Mouse (Mus musculus) embryonic facial prominence, embryonic 10.5 days (tissue): ENCODE data around the gene Capn8. TPM values are rescaled to one million over a fixed set of nuclear protein-coding genes. Genes with fewer than 3 reads are reported as not detected.

Experiments used
- DNase-seq: peaks from one replicate; pipeline ENCODE4 v3.0.0-alpha.2; 2017; ENCODE audit warnings: low spot score
- H3K27ac ChIP-seq: fragments of 300-500 bp; sonication (generic); replicated peaks from 2 replicates; pipeline ENCODE4 v1.5.1; 2016; ENCODE audit warnings: mild to moderate bottlenecking
- H3K27me3 ChIP-seq: fragments of 300-500 bp; sonication (generic); replicated peaks from 2 replicates; pipeline ENCODE4 v1.6.1; 2016; ENCODE audit warnings: low read depth, mild to moderate bottlenecking; ENCODE audit not compliant: poor library complexity, severe bottlenecking
- H3K36me3 ChIP-seq: fragments of 300-500 bp; sonication (generic); replicated peaks from 2 replicates; pipeline ENCODE4 v1.6.1; 2016; ENCODE audit warnings: mild to moderate bottlenecking, moderate library complexity
- H3K4me1 ChIP-seq: fragments of 300-500 bp; sonication (generic); 2 replicates; pipeline ENCODE4 v1.6.1; 2016
- H3K4me3 ChIP-seq: fragments of 300-500 bp; sonication (generic); 2 replicates; pipeline ENCODE4 v1.5.1; 2016; ENCODE audit warnings: mild to moderate bottlenecking, moderate library complexity
- H3K9me3 ChIP-seq: fragments of 300-500 bp; sonication (generic); 2 replicates; pipeline ENCODE4 v1.6.1; 2016; ENCODE audit warnings: mild to moderate bottlenecking
- WGBS: fragments of 180-500 bp; shearing (Covaris S2); methylation state at CpG from one replicate; pipeline ENCODE4 v1.1.7; 2016; 5-methylcytosine and 5-hydroxymethylcytosine counted together
- polyA plus RNA-seq: library from polyadenylated mRNA; unstranded; fragments of >200 nt; fragmentation: Nextera tagmentation; extraction: Ambion mirVana; gene quantifications from 2 replicates; pipeline ENCODE4 v1.2.1, GENCODE M21; 2016

The Capn8 gene
- polyA plus RNA-seq, 1 experiment from 2014 or later: not detected

DNA sequence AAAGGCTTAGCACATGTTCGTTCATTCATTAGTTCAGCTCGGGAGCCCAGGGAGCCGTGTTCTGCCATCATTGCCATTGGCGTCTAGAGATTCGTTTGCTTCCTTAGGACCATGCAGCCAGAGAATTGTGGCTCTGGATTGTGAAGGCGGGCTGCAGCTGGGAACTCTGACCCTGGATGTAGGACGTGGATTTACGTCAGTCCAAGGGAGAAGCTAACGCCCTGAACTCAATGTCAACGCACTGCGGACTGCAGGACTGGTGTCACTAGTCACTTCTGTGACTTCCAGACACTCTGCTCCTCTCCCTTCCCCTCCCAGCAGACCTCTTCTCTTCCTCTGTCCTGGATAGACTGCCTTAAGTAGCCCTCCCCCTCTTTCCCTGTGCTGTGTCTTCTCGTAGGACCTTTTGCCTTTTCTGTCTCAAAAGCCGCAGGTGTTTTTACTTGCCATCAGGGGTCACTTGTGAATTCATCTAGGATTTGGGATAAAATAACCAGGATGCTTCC, 37.5 kb upstream of the Capn8 start:
- no peaks in the 10 kb centered on the region for H3K36me3 ChIP-seq
- no peak overlapping the region for H3K4me3 ChIP-seq
- H3K27me3 ChIP-seq: peaks cover 49% of the 10 kb centered on the region
- 45% methylated on average over 13 of the region's 13 CpGs for WGBS
- H3K4me1 ChIP-seq: peaks cover 20% of the 10 kb centered on the region
- H3K9me3 ChIP-seq: no peaks in the 10 kb centered on the region
- DNase-seq: no peak
- no peak overlapping the region for H3K27ac ChIP-seq

DNA sequence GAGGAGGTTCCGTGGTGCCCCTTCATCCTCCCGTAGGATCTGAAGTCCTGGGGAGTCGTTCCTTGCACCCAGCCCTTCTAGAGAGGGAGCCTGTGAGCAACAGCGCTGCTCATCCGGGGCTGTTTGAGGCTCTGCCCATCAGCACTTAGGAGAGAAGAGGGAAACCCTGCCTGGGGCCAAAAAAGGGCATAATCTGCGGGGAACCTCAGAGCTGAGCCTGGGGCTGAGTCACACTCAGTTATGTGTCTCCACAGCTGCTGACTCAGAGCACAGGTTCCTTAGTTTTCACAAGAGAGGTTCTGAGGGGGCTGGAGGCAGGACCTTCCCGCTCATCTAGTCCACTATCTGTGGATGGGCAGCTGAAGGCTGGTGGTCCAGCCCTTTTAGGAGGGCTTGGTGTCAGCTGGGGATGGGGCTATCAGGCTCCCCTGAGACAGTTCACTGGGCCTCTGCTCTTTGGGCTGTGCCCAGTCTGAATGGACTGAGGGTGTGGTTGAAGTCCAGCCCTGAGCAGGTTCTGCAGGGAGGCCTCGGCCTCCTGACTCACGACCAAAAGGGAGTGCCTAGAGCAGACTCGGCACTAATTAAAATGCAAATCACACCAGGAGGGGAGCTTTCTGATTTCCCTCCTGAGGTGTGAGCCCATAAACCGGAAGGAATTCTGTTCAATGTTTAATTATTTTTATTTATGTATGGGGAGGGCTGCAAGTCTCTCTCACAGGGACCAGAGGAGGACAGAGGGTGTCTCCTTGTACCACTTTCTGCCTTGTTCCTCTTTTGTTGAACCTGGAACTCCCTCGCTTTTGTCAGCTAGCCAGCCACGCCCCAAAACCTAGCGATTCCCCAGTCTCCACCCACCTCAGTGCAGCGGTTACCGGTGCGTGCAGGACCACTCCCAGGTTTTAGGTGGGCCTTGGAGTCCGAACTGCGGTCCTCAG, 36.6 kb upstream of the Capn8 start:
- peak; percentile 30 for DNase-seq
- Histone ChIP-seq H3K4me1 (peaks cover 20% of the 10 kb centered on the region), H3K4me3 (peak overlapping the region; percentile 25; the same call in 1 of the 2 replicates), H3K27me3 (peaks cover 49% of the 10 kb centered on the region), H3K9me3 (0 out of 2 replicates have a peak, but pooled peaks cover 3% of the 10 kb centered on the region), H3K27ac (peak overlapping the region; percentile 51; the same call in 1 of the 2 replicates), H3K36me3 (no peaks in the 10 kb centered on the region)
- 8% methylated on average over 19 of the region's 19 CpGs for WGBS

DNA sequence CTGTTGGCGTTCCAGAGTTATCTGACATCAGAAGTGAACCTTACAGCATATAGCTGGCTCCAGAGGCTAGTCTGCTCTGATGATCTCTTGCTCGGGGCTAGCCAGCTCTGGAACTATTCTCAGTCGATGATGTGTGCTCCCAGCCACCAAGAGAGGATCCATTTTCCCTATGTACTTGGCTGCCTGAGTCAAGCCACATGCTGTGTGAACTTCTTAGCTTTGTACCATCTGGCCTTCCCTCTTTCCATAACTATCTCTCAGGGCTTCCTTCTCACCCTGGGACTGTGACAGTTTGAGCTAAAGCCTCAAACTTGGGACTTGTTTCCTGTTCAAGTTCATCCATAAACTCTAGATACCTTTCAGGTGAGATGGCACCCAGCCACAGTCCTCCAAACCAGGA, 31.2 kb upstream of the Capn8 start:
- 79% methylated on average over 3 of the region's 3 CpGs for WGBS
- Histone ChIP-seq H3K27ac (no peak overlapping the region), H3K4me3 (no peak overlapping the region), H3K36me3 (no peaks in the 10 kb centered on the region), H3K4me1 (peaks cover 2% of the 10 kb centered on the region), H3K27me3 (peaks cover 23% of the 10 kb centered on the region), H3K9me3 (0 out of 2 replicates have a peak, but pooled peaks cover 3% of the 10 kb centered on the region)
- DNase-seq: no peak

DNA sequence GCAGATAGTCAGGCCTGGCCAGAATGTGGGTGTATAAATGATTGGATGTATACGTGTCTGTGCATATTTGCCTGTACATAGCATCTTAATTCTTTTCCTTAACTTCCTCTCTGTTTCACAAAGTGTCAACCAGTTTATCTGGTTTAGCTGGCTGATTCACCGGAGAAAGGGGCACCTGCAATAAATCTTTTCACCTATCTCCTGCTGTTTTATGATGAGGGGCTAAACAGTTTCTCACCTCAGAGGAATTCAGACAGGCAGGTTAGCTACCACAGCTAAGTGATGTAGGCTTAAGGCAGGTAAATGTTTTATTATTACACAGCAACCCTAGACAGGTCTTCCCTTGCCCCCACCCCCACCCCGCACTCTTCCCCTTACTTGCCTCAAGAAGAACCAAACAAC, 29.7 kb upstream of the Capn8 start:
- 85% methylated on average over 3 of the region's 3 CpGs for WGBS
- H3K36me3 ChIP-seq: no peaks in the 10 kb centered on the region
- peaks cover 8% of the 10 kb centered on the region; the same call in 1 of the 2 replicates for H3K27me3 ChIP-seq
- peaks cover 4% of the 10 kb centered on the region for H3K4me1 ChIP-seq
- H3K27ac ChIP-seq: no peak overlapping the region
- H3K9me3 ChIP-seq: 0 out of 2 replicates have a peak, but pooled peaks cover 3% of the 10 kb centered on the region
- H3K4me3 ChIP-seq: no peak overlapping the region
- no peak for DNase-seq

DNA sequence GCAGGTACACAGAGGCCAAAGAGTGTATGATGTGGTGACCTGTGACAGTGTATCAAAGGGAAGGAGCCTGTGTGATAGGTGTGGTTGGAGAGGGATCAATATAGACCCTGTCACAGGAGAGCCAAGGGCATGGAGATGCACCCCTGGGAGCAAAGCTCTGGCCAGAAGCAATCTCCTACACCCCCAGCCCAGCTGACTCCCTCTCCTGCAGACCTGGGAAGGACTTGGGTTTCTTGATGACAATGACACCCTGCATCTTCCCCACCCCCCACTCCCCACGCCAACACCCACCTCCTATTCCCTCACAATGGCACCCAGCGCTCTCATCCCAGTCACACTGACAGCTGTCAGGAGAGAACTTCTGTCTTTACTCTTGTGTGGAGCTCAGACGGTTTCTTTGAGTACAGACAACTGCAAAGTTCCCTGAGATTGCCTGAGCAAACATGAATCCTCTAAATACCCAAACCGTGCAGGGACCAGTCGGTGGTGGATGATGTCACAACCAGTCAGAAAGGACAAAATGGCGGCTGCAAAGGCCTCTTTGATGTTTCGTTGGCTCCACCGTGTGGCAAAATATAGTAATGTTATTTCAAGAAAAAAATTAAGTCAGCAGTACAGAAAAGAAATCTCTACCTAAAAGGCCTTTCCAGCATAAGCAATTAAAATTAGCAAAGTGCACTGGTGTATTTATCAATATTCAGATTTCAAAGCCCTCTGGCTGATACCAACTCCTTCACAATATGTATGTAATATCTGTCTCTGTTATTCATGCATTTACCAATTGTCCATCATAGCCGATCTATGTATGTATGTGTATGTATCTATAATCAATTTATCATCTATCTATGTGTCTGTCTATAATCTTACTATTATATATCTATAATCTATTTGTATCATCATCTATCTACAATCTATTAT, 25.5 kb upstream of the Capn8 start:
- no peaks in the 10 kb centered on the region for H3K36me3 ChIP-seq
- peak overlapping the region; percentile 55 for H3K4me3 ChIP-seq
- no peaks in the 10 kb centered on the region for H3K27me3 ChIP-seq
- H3K4me1 ChIP-seq: peaks cover 4% of the 10 kb centered on the region
- peak; percentile 75 for DNase-seq
- H3K27ac ChIP-seq: peak overlapping the region; percentile 87
- WGBS: 19% methylated on average over 9 of the region's 9 CpGs
- no peaks in the 10 kb centered on the region for H3K9me3 ChIP-seq

DNA sequence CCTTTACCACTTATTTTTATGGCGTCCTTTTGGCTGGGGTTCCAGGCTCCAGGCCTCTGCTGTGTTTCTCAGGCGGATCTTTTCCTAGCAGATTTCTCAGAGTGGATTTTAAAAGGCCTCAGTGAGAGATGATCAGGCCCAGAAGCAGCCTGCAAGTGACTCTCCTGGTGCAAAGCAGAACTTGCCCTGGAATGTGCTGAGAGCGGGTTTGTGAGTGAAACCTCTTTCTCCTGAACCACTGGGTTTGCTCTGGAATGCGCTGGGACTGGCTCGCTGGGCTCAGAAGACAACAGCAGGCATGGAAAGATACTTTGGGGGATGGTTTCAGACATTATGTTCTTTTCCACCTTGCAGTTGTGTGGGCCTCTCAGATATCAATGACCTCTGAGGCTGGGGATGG, 22.7 kb upstream of the Capn8 start:
- Histone ChIP-seq H3K9me3 (peaks cover 8% of the 10 kb centered on the region; the same call in 1 of the 2 replicates), H3K4me3 (no peak overlapping the region), H3K27ac (no peak overlapping the region), H3K36me3 (no peaks in the 10 kb centered on the region), H3K27me3 (no peaks in the 10 kb centered on the region), H3K4me1 (peaks cover 4% of the 10 kb centered on the region)
- DNase-seq: no peak
- WGBS: 69% methylated on average over 5 of the region's 5 CpGs

DNA sequence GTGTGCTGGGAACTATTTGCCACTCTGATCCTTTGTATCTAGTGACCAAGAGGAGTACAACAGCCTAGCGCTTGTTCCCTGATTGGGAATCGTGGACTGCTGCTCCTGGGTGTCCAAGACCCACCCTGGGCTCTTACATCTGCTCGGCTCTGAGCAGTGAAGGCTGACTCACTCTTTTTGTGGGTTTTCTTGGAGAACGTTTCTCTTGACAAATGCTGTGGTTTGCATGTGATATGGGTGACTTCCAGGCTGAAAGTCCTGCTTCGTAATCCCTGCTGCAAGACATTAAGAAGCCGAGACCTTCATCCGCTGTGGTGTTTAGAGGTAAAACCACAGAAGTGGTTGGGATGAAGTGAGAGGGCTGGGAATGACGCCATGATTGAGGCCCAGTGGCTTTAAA, 21.7 kb upstream of the Capn8 start:
- DNase-seq: no peak
- H3K36me3 ChIP-seq: no peaks in the 10 kb centered on the region
- WGBS: 81% methylated on average over 8 of the region's 8 CpGs
- no peak overlapping the region for H3K27ac ChIP-seq
- peaks cover 8% of the 10 kb centered on the region; the same call in 1 of the 2 replicates for H3K9me3 ChIP-seq
- no peak overlapping the region for H3K4me3 ChIP-seq
- H3K4me1 ChIP-seq: peaks cover 4% of the 10 kb centered on the region
- H3K27me3 ChIP-seq: no peaks in the 10 kb centered on the region

DNA sequence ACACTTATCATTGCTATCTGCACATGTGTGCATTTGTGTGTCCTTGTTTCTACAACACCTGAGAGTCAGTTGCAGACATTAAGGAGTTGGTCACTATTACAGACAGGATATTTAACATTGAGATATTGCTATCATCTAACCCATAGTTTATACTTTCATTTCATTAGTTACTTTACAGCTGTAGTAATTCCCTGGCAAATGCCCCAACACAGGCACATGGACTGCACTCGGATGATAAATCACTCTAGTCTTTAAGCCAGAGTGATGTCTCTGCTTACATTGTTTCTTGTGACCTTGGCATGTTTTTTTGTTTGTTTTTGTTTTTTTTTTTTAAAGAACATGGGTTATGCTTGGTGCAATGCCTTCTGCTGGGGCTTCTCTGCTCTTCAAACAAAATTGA, 20.9 kb upstream of the Capn8 start:
- Histone ChIP-seq H3K36me3 (no peaks in the 10 kb centered on the region), H3K27ac (no peak overlapping the region), H3K4me3 (no peak overlapping the region), H3K9me3 (peaks cover 8% of the 10 kb centered on the region; the same call in 1 of the 2 replicates), H3K27me3 (no peaks in the 10 kb centered on the region), H3K4me1 (peaks cover 4% of the 10 kb centered on the region)
- no peak for DNase-seq
- 77% methylated on average over 1 of the region's 1 CpGs for WGBS

DNA sequence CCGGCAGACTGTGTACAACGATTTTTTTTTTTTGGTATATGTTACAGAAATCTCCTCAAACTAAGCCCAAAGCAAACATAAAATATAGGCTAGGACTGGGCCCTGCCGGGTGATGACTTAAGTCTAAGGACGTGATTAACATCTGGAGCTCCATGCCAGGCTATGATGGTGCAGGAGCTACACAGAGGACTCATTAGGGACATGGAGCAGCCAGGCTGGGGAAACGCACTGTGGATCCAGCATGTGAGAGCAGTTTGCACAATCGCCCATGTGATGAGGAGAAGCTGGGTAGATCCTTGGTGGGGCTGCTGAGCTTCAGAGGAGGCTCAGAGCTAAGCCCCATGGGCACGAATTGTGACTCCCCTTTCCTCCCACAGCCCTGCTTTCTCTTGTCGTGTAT, 14.0 kb upstream of the Capn8 start:
- no peak overlapping the region for H3K4me3 ChIP-seq
- H3K4me1 ChIP-seq: no peaks in the 10 kb centered on the region
- H3K27ac ChIP-seq: no peak overlapping the region
- DNase-seq: no peak
- peaks cover 8% of the 10 kb centered on the region; the same call in 1 of the 2 replicates for H3K9me3 ChIP-seq
- no peaks in the 10 kb centered on the region for H3K27me3 ChIP-seq
- WGBS: 82% methylated on average over 8 of the region's 8 CpGs
- H3K36me3 ChIP-seq: no peaks in the 10 kb centered on the region

DNA sequence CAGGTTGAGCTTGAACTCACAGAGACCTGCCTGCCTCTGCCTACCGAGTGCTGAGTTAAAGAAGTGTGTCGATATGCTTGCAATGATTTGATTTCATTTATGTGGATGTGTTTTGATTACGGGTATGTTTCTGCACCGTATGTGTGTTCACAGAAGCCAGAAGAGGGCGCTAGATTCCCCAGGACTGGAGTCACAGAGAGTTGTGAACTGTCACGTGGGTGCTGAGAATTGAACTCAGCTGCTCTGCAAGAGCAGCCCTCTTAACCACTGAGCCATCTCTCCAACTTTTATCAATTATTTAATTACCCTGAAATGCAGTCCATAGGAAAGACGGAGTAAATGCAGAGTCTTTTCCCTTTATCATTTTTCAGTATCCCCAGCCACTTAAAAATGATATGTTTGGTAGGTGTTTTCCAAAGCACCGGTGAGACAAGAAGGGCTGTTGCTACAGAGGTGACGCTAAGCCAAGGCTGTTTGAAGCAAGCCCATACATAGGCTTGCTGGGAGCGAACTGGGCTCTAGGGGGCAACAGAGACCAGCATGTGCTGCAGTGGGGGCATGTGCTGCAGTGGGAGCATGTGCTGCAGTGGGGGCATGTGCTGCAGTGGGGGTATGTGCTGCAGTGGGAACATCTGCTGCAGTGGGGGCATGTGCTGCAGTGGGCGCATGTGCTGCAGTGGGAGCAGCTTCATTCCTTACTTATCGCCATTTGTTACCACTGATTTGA, 11.0 kb upstream of the Capn8 start:
- 60% methylated on average over 12 of the region's 12 CpGs for WGBS
- H3K4me1 ChIP-seq: peaks cover 5% of the 10 kb centered on the region; the same call in 1 of the 2 replicates

DNA sequence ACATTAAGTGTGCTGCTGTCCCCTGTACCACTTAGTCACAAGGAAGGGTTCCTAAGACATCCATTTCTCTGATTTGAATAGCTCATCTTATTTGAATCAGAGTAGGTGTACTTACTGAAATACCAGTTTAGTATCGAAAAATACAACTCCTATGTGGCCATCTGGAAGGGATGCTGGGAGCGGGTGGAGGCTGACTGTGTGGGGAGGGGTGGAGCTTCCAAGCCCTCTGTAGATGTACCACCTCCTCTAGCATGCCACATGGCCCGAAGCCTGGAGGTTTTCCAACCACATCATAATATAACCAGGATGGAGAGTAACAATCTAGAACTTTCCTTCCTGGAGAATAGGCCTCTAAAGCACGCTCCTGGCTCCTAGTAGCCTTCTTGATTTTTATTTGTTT, 6.5 kb upstream of the Capn8 start:
- Histone ChIP-seq H3K27ac (no peak overlapping the region), H3K27me3 (peaks cover 8% of the 10 kb centered on the region), H3K36me3 (no peaks in the 10 kb centered on the region), H3K4me3 (no peak overlapping the region), H3K9me3 (no peaks in the 10 kb centered on the region), H3K4me1 (peaks cover 35% of the 10 kb centered on the region)
- WGBS: 80% methylated on average over 4 of the region's 4 CpGs
- no peak for DNase-seq

More for the DNA sequence above, 11.0 kb upstream of the Capn8 start:
- DNase-seq: peak; percentile 67
- H3K4me3 ChIP-seq: no peak overlapping the region
- H3K36me3 ChIP-seq: no peaks in the 10 kb centered on the region
- no peak overlapping the region for H3K27ac ChIP-seq
- H3K27me3 ChIP-seq: no peaks in the 10 kb centered on the region
- H3K9me3 ChIP-seq: no peaks in the 10 kb centered on the region

DNA sequence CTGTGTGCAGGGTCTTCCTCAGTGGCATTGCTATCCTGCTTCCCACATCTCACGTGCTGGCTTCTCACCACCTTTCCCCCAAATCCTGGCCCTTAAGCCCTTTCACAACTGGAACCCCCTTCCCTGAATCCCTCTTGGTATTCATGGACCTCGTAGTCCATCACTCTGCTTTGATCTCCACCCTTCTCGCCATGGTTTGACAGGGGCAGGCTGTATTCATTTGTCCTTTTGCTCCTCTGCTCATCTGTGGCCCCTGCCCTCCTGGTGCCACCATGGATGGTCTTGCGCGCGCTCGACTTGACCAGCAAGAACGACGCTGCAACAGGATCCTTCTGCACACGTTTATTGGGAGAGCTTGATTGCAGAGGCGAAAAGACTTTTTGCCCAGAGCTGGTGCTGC, 5.3 kb upstream of the Capn8 start:
- Histone ChIP-seq H3K36me3 (no peaks in the 10 kb centered on the region), H3K4me3 (no peak overlapping the region), H3K27me3 (peaks cover 13% of the 10 kb centered on the region), H3K9me3 (no peaks in the 10 kb centered on the region), H3K27ac (no peak overlapping the region), H3K4me1 (peaks cover 39% of the 10 kb centered on the region)
- no peak for DNase-seq
- 87% methylated on average over 11 of the region's 11 CpGs for WGBS
